Mouse (Mus musculus) intestine, embryonic 16.5 days (tissue): Measurements from ENCODE around the gene Tmem202. TPM values are rescaled to one million over a fixed set of nuclear protein-coding genes. Genes with fewer than 3 reads are reported as not detected.
A peak's percentile ranks its signal among the peaks of the same experiment; 100 is the strongest.

Experiments used
- ATAC-seq: fragments of 200-750 bp; cut with Nextera tagmentation; 2 replicates; pipeline ENCODE4 v1.8.0; 2017; ENCODE audit warnings: moderate TSS enrichment, moderate library complexity
- H3K27ac ChIP-seq: fragments of 300-500 bp; sonication (generic); 2 replicates; pipeline ENCODE4 v1.5.1; 2014; ENCODE audit warnings: mild to moderate bottlenecking, low read length
- H3K27me3 ChIP-seq: fragments of 300-500 bp; sonication (generic); replicated peaks from 2 replicates; pipeline ENCODE4 v1.6.1; 2014; ENCODE audit warnings: low read length, control low read depth, mixed read lengths; ENCODE audit not compliant: control insufficient read depth, insufficient read depth
- H3K36me3 ChIP-seq: fragments of 300-500 bp; sonication (generic); 2 replicates; pipeline ENCODE4 v1.6.1; 2014; ENCODE audit warnings: low read length, control low read depth; ENCODE audit not compliant: control insufficient read depth, insufficient read depth
- H3K4me1 ChIP-seq: fragments of 300-500 bp; sonication (generic); 2 replicates; pipeline ENCODE4 v1.6.1; 2014; ENCODE audit warnings: low read length, control low read depth, mixed read lengths; ENCODE audit not compliant: control insufficient read depth, insufficient read depth
- H3K4me2 ChIP-seq: fragments of 300-500 bp; sonication (generic); 2 replicates; pipeline ENCODE4 v1.6.1; 2014; ENCODE audit warnings: low read depth, low read length, control low read depth
- H3K4me3 ChIP-seq: fragments of 300-500 bp; sonication (generic); 2 replicates; pipeline ENCODE4 v1.5.1; 2014; ENCODE audit warnings: mild to moderate bottlenecking, low read length
- H3K9ac ChIP-seq: fragments of 300-500 bp; sonication (generic); 2 replicates; pipeline ENCODE4 v1.6.1; 2014; ENCODE audit warnings: low read depth, low read length
- H3K9me3 ChIP-seq: fragments of 300-500 bp; sonication (generic); 2 replicates; pipeline ENCODE4 v1.6.1; 2016; ENCODE audit warnings: low read length, control low read depth; ENCODE audit not compliant: control insufficient read depth
- WGBS: fragments of 180-500 bp; shearing (Covaris S2); extraction: QIAGEN DNeasy Blood & Tissue Kit; methylation state at CpG from one replicate; pipeline ENCODE4 v1.1.7; 2014; 5-methylcytosine and 5-hydroxymethylcytosine counted together
- polyA plus RNA-seq: library from polyadenylated mRNA; unstranded; fragments of >200 nt; fragmentation: Nextera tagmentation; extraction: Ambion mirVana; gene quantifications from 2 replicates; pipeline ENCODE4 v1.2.1, GENCODE M21; 2015

The Tmem202 gene
- polyA plus RNA-seq, 1 experiment from 2014 or later, result 0.60 TPM

GRCm38 (mm10) chr9:59567111-59567510 lies 27.5 kb upstream of the Tmem202 start:
- ATAC-seq, result peak; percentile 87
- 24% methylated on average over 6 of the region's 6 CpGs for WGBS

GRCm38 (mm10) chr9:59565600-59565999 lies 26.0 kb upstream of the Tmem202 start:
- Histone ChIP-seq H3K36me3 (peaks cover 10% of the 10 kb centered on the region), H3K4me2 (no peak overlapping the region), H3K9ac (no peak overlapping the region), H3K9me3 (no peaks in the 10 kb centered on the region), H3K27me3 (no peaks in the 10 kb centered on the region), H3K4me3 (no peak overlapping the region), H3K4me1 (no peaks in the 10 kb centered on the region), H3K27ac (no peak overlapping the region)
- ATAC-seq, result peak; percentile 66
- 21% methylated on average over 4 of the region's 4 CpGs for WGBS

More at GRCm38 (mm10) chr9:59567111-59567510, 27.5 kb upstream of the Tmem202 start:
- peaks cover 10% of the 10 kb centered on the region for H3K36me3 ChIP-seq
- H3K4me2 ChIP-seq, result no peak overlapping the region
- no peaks in the 10 kb centered on the region for H3K9me3 ChIP-seq
- H3K27me3 ChIP-seq, result no peaks in the 10 kb centered on the region
- H3K27ac ChIP-seq, result no peak overlapping the region
- H3K4me1 ChIP-seq, result no peaks in the 10 kb centered on the region
- no peak overlapping the region for H3K9ac ChIP-seq
- no peak overlapping the region for H3K4me3 ChIP-seq

DNA sequence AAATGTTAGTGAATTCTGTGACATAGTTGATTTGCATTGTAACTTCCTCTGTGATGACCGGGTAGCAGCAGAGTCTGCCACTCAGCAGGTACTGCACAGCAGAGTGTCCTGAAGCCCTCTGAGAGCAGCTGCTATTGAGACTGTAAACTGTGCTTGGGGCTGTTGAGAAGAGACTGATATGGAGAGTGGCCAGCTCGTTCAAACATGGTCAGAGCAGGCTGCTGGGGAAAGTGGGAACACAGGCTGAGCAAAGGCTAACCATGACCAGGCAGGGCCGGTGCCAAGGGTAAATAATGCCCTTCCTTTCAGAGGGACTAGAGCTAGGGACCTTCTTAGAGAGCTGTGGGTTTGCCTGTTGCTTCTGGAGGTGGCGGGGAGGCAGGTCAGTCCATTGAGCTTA lies 14.1 kb upstream of the Tmem202 start:
- H3K4me1 ChIP-seq, result no peaks in the 10 kb centered on the region
- H3K27ac ChIP-seq, result no peak overlapping the region
- H3K9ac ChIP-seq, result no peak overlapping the region
- no peak overlapping the region for H3K4me3 ChIP-seq
- peaks cover 8% of the 10 kb centered on the region for H3K36me3 ChIP-seq
- H3K27me3 ChIP-seq, result no peaks in the 10 kb centered on the region
- WGBS, result 80% methylated on average over 4 of the region's 4 CpGs
- H3K4me2 ChIP-seq, result no peak overlapping the region
- no peaks in the 10 kb centered on the region for H3K9me3 ChIP-seq
- ATAC-seq, result no peak

DNA sequence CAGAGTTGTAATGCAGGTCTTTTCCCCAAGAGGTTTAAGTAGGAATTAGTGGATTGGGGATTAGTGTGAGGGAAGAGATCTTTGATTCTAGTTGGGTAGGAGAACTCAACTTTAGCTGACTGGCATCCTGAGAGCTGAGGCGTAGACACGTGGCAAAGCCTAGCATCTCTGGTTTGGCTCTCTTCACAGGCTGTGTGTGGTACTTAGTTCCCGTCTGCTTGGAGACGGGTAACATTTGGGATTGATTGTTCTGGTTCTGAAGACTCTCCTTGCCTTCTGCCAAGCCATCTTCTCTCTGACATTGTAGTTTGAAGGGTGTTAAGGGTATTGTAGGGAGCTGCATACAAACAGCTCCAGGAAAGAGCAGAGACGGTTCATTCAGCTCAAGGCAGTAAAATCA lies 13.0 kb upstream of the Tmem202 start:
- Histone ChIP-seq H3K4me2 (no peak overlapping the region), H3K9me3 (no peaks in the 10 kb centered on the region), H3K9ac (no peak overlapping the region), H3K4me3 (no peak overlapping the region), H3K4me1 (no peaks in the 10 kb centered on the region), H3K27ac (no peak overlapping the region), H3K36me3 (peaks cover 8% of the 10 kb centered on the region), H3K27me3 (no peaks in the 10 kb centered on the region)
- WGBS, result 85% methylated on average over 5 of the region's 5 CpGs
- no peak for ATAC-seq

- ATAC-seq, result no peak
- 77% methylated on average over 3 of the region's 3 CpGs for WGBS
- Histone ChIP-seq H3K36me3 (peaks cover 8% of the 10 kb centered on the region), H3K9ac (no peak overlapping the region), H3K27ac (no peak overlapping the region), H3K4me1 (no peaks in the 10 kb centered on the region), H3K4me2 (no peak overlapping the region), H3K4me3 (no peak overlapping the region), H3K9me3 (no peaks in the 10 kb centered on the region), H3K27me3 (no peaks in the 10 kb centered on the region)
Measured at GRCm38 (mm10) chr9:59551620-59552031, 12.0 kb upstream of the Tmem202 start.

GRCm38 (mm10) chr9:59551017-59551416 lies 11.4 kb upstream of the Tmem202 start:
- no peak for ATAC-seq
- H3K9me3 ChIP-seq, result no peaks in the 10 kb centered on the region
- no peaks in the 10 kb centered on the region for H3K4me1 ChIP-seq
- no peak overlapping the region for H3K4me3 ChIP-seq
- no peaks in the 10 kb centered on the region for H3K27me3 ChIP-seq
- H3K27ac ChIP-seq, result no peak overlapping the region
- 79% methylated on average over 5 of the region's 5 CpGs for WGBS
- H3K9ac ChIP-seq, result no peak overlapping the region
- H3K36me3 ChIP-seq, result peaks cover 8% of the 10 kb centered on the region
- H3K4me2 ChIP-seq, result no peak overlapping the region

DNA sequence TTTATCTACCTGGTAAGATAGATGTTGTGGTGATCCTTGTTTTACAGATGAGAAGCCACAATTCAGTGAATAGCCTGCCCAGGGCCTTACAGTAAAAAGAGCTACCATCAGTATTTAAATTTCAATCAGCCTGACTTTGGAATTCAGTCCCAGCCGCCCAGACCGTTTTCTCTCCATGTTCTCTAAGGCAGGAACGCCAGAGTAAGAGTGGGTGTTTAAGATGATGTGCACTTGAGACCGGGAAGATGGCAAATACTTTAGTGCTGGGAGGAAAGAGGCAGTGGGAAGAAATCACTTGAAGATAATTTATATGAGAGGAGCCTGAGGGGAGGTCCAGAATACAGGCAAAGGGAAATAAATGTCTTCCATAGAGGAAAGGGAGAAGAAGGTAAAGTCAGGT lies 10.4 kb upstream of the Tmem202 start:
- Histone ChIP-seq H3K27me3 (no peaks in the 10 kb centered on the region), H3K36me3 (peaks cover 4% of the 10 kb centered on the region), H3K27ac (no peak overlapping the region), H3K9me3 (no peaks in the 10 kb centered on the region), H3K4me3 (no peak overlapping the region), H3K4me2 (no peak overlapping the region), H3K9ac (no peak overlapping the region), H3K4me1 (no peaks in the 10 kb centered on the region)
- no peak for ATAC-seq
- WGBS, result 82% methylated on average over 4 of the region's 4 CpGs

DNA sequence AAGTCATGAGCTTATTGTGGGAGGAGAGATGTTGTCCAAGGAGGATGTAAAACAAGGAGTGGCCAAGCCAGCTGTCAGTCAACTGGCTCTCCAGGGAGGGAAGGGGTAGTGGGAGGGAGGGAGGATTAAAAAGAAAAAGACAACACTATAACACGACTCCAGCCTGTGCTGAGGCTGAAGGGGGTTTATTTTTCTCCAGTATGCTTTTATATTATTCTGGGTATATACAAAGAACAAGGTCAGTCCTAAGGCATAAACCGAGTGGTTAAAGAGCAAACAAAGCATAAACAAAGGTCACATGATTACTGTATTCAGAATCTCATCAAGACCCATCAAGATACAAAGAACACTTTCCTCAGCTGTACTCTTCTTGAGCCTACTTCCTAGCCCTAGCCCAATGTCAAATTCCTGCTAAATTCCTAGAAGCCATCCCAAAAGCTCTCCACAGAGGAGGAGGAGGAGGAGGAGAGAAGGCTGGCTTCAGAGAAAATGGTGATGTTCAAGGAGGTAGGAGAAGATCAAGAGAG lies 9.4 kb upstream of the Tmem202 start:
- Histone ChIP-seq H3K9me3 (no peaks in the 10 kb centered on the region), H3K27me3 (no peaks in the 10 kb centered on the region), H3K4me2 (no peak overlapping the region), H3K36me3 (peaks cover 4% of the 10 kb centered on the region; the same call in 1 of the 2 replicates), H3K27ac (no peak overlapping the region), H3K4me1 (no peaks in the 10 kb centered on the region), H3K9ac (no peak overlapping the region), H3K4me3 (no peak overlapping the region)
- WGBS, result 59% methylated on average over 2 of the region's 2 CpGs
- ATAC-seq, result no peak

- Histone ChIP-seq H3K9ac (no peak overlapping the region), H3K9me3 (no peaks in the 10 kb centered on the region), H3K4me3 (no peak overlapping the region), H3K27ac (no peak overlapping the region), H3K36me3 (peaks cover 4% of the 10 kb centered on the region; the same call in 1 of the 2 replicates), H3K4me2 (no peak overlapping the region), H3K27me3 (no peaks in the 10 kb centered on the region), H3K4me1 (0 out of 2 replicates have a peak, but pooled peaks cover 2% of the 10 kb centered on the region)
- ATAC-seq, result no peak
- WGBS, result 84% methylated on average over 1 of the region's 1 CpGs
Measured at GRCm38 (mm10) chr9:59547869-59548268, 8.2 kb upstream of the Tmem202 start.

DNA sequence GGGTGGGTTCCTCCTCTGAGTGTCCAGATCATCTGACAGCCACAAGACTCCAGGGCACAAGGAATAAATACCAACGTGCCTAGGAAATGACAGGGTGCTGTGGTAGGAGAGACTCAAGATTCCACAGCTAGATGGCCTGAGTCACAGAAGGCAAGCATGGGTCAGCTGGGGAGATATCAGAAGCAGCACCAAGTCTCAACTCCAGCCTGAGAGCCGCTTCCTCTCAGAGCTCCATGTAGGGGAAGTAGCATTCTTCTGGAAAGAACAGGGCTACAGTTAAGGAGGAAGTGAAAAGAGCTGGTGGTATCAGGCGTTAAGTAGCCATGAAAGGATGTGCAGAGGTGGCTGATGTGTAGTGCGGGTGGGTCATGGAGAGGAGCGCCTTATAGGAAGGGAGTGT lies 5.1 kb upstream of the Tmem202 start:
- H3K36me3 ChIP-seq, result no peaks in the 10 kb centered on the region
- no peak overlapping the region for H3K4me2 ChIP-seq
- H3K4me1 ChIP-seq, result peaks cover 13% of the 10 kb centered on the region
- no peaks in the 10 kb centered on the region for H3K9me3 ChIP-seq
- no peak for ATAC-seq
- no peak overlapping the region for H3K9ac ChIP-seq
- no peaks in the 10 kb centered on the region for H3K27me3 ChIP-seq
- no peak overlapping the region for H3K4me3 ChIP-seq
- H3K27ac ChIP-seq, result no peak overlapping the region
- 78% methylated on average over 5 of the region's 5 CpGs for WGBS
